Mouse (Mus musculus): Measurements from ENCODE around the gene Pdxp. TPM values are rescaled to one million over a fixed set of nuclear protein-coding genes. Genes with fewer than 3 reads are reported as not detected.

Pdxp gene
- polyA plus RNA-seq, 1 experiment from 2014 or later = 32.6 TPM

DNA sequence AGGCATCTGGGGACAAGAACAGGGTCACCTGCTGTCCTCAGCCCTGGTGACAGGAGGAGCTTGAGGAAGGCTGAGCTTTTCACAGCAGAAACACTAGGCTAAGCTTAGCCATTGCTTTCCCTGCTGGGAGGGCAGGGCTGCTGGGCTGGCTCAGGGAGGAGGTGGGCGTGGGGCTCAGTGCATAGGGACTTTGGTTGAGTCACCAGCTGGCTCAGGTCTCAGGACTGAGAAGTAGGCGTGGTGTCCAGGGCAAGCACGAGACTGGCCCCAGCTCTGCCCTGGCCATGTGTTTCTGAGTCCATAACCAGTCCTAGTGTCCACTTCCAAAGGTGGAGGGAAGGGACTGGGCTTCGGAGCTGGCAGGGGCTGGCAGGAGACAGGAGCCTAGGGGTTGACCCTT lies 46.4 kb downstream of the Pdxp start:
- Histone ChIP-seq H3K27ac (ENCODE audit: low read depth, low read length) (no peak overlapping the region), H3K36me3 (ENCODE audit: control insufficient read depth, insufficient read depth, low read length) (peaks cover 2% of the 10 kb centered on the region; the same call in 1 of the 2 replicates), H3K9me3 (ENCODE audit: control insufficient read depth, low read length) (no peaks in the 10 kb centered on the region), H3K9ac (ENCODE audit: low read length) (no peak overlapping the region), H3K27me3 (ENCODE audit: control insufficient read depth, insufficient read depth, low read length) (no peaks in the 10 kb centered on the region), H3K4me2 (no peak overlapping the region), H3K4me1 (ENCODE audit: control insufficient read depth, insufficient read depth, low read length) (peaks cover 2% of the 10 kb centered on the region; the same call in 1 of the 2 replicates), H3K4me3 (ENCODE audit: low read depth, low read length) (no peak overlapping the region)
- 88% methylated on average over 4 of the region's 4 CpGs for WGBS
- ATAC-seq (ENCODE audit: low FRiP score) (no peak), DNase-seq (ENCODE audit: low spot score, missing footprints) (no peak)

GRCm38 (mm10) chr15:78962885-78963284 lies 49.2 kb downstream of the Pdxp start:
- ATAC-seq (ENCODE audit: low FRiP score) (peak; percentile 75), DNase-seq (ENCODE audit: low spot score, missing footprints) (peak; percentile 89)
- Histone ChIP-seq H3K9me3 (ENCODE audit: control insufficient read depth, low read length) (no peaks in the 10 kb centered on the region), H3K4me3 (ENCODE audit: low read depth, low read length) (no peak overlapping the region), H3K4me2 (no peak overlapping the region), H3K27ac (ENCODE audit: low read depth, low read length) (no peak overlapping the region), H3K36me3 (ENCODE audit: control insufficient read depth, insufficient read depth, low read length) (peaks cover 6% of the 10 kb centered on the region), H3K27me3 (ENCODE audit: control insufficient read depth, insufficient read depth, low read length) (no peaks in the 10 kb centered on the region), H3K9ac (ENCODE audit: low read length) (no peak overlapping the region), H3K4me1 (ENCODE audit: control insufficient read depth, insufficient read depth, low read length) (peaks cover 2% of the 10 kb centered on the region; the same call in 1 of the 2 replicates)
- 38% methylated on average over 2 of the region's 2 CpGs for WGBS

Small RNA genes within 50 kb of the gene (microRNA-seq; reads per million reads assigned to microRNA genes)
- not detected for gene Mir6955

Other genes with a start within 250 kb of the Pdxp start
- gene Elfn2, start 195.1 kb upstream of the Pdxp start, polyA plus RNA-seq (2014; fragmentation: Nextera tagmentation; extraction: Ambion mirVana) = 0.18 TPM in 2 replicates
- 57.2 and 61.8 TPM in 2 replicates for gene Mfng, start 140.4 kb upstream of the Pdxp start, polyA plus RNA-seq (2014; fragmentation: Nextera tagmentation; extraction: Ambion mirVana)
- gene Card10, start 110.9 kb upstream of the Pdxp start, polyA plus RNA-seq (2014; fragmentation: Nextera tagmentation; extraction: Ambion mirVana) = 1.3 and 1.5 TPM in 2 replicates
- 6.4 and 9.0 TPM in 2 replicates for gene Cdc42ep1, start 71.3 kb upstream of the Pdxp start, polyA plus RNA-seq (2014; fragmentation: Nextera tagmentation; extraction: Ambion mirVana)
- gene Lgals2, start 58.4 kb upstream of the Pdxp start, polyA plus RNA-seq (2014; fragmentation: Nextera tagmentation; extraction: Ambion mirVana) = not detected in 2 replicates
- 20.5 and 25.7 TPM in 2 replicates for gene Gga1, start 36.7 kb upstream of the Pdxp start, polyA plus RNA-seq (2014; fragmentation: Nextera tagmentation; extraction: Ambion mirVana)
- 0.11 TPM in 1 of 2 replicates, not detected in the other for gene Gm49510, start 14.3 kb upstream of the Pdxp start, polyA plus RNA-seq (2014; fragmentation: Nextera tagmentation; extraction: Ambion mirVana)
- 9.1 and 10.3 TPM in 2 replicates for gene Sh3bp1, start 14.2 kb upstream of the Pdxp start, polyA plus RNA-seq (2014; fragmentation: Nextera tagmentation; extraction: Ambion mirVana)
- 360 and 382 TPM in 2 replicates for gene Lgals1, start 12.8 kb downstream of the Pdxp start, polyA plus RNA-seq (2014; fragmentation: Nextera tagmentation; extraction: Ambion mirVana)
- 58.3 and 62.7 TPM in 2 replicates for gene Nol12, start 21.0 kb downstream of the Pdxp start, polyA plus RNA-seq (2014; fragmentation: Nextera tagmentation; extraction: Ambion mirVana)
- 33.2 and 34.8 TPM in 2 replicates for gene Triobp, start 33.8 kb downstream of the Pdxp start, polyA plus RNA-seq (2014; fragmentation: Nextera tagmentation; extraction: Ambion mirVana)
- gene H1f0, start 114.5 kb downstream of the Pdxp start, polyA plus RNA-seq (2014; fragmentation: Nextera tagmentation; extraction: Ambion mirVana) = 355 and 376 TPM in 2 replicates
- not detected in 2 replicates for gene Galr3, start 128.0 kb downstream of the Pdxp start, polyA plus RNA-seq (2014; fragmentation: Nextera tagmentation; extraction: Ambion mirVana)
- 52.7 and 53.5 TPM in 2 replicates for gene Ankrd54, start 149.0 kb downstream of the Pdxp start, polyA plus RNA-seq (2014; fragmentation: Nextera tagmentation; extraction: Ambion mirVana)
- gene Eif3l, start 161.3 kb downstream of the Pdxp start, polyA plus RNA-seq (2014; fragmentation: Nextera tagmentation; extraction: Ambion mirVana) = 242 and 251 TPM in 2 replicates
- 5.2 and 5.4 TPM in 2 replicates for gene Micall1, start 195.0 kb downstream of the Pdxp start, polyA plus RNA-seq (2014; fragmentation: Nextera tagmentation; extraction: Ambion mirVana)
- gene Polr2f, start 227.1 kb downstream of the Pdxp start, polyA plus RNA-seq (2014; fragmentation: Nextera tagmentation; extraction: Ambion mirVana) = 354 and 362 TPM in 2 replicates
- gene 1700088E04Rik, start 227.3 kb downstream of the Pdxp start, polyA plus RNA-seq (2014; fragmentation: Nextera tagmentation; extraction: Ambion mirVana) = 9.5 and 10.2 TPM in 2 replicates